Mouse (Mus musculus) hindlimb bud, embryonic 11.5 days (tissue): ENCODE results near the gene Rhbdf2.

Experiments used
- DNase-seq: peaks from one replicate; pipeline ENCODE4 v3.0.0-alpha.2; 2012; ENCODE audit warnings: low read depth, low spot score; ENCODE audit errors: extremely low spot score

Rhbdf2 gene

GRCm38 (mm10) chr11:116555572-116555971, 71.2 kb downstream of the Rhbdf2 start:
- no peak for DNase-seq

- no peak for DNase-seq
Measured at GRCm38 (mm10) chr11:116554171-116554878, 72.5 kb downstream of the Rhbdf2 start.

DNA sequence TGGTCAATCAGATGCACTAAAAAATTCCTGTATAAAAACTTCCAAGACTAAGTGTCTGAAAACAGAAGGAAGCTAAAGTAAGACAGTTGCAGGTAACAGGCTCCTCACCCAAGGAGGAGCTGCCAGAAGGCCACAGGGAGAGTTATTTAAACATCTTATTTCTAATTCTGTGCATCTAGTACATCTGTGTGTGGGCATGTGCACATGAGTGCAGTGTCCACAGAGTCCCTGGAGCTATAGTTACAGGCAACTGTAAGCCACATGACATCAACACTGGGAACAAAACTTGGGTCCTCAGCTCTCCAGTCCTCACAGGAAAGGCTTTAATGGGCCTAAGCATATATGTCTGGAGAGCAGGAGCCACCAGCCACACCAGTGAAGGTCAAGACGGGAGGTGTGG, 74.6 kb downstream of the Rhbdf2 start:
- no peak for DNase-seq

- DNase-seq, result no peak
Measured at GRCm38 (mm10) chr11:116550748-116551147, 76.1 kb downstream of the Rhbdf2 start.

GRCm38 (mm10) chr11:116549273-116550038, 77.4 kb downstream of the Rhbdf2 start:
- no peak for DNase-seq

- no peak for DNase-seq
Measured at GRCm38 (mm10) chr11:116548780-116549179, 78.0 kb downstream of the Rhbdf2 start.
